Mouse (Mus musculus): ENCODE data around the gene Spaca9. TPM values are rescaled to one million over a fixed set of nuclear protein-coding genes. Genes with fewer than 3 reads are reported as not detected.

The Spaca9 gene
- polyA plus RNA-seq, 1 experiment from 2014 or later = 1.6 TPM

DNA sequence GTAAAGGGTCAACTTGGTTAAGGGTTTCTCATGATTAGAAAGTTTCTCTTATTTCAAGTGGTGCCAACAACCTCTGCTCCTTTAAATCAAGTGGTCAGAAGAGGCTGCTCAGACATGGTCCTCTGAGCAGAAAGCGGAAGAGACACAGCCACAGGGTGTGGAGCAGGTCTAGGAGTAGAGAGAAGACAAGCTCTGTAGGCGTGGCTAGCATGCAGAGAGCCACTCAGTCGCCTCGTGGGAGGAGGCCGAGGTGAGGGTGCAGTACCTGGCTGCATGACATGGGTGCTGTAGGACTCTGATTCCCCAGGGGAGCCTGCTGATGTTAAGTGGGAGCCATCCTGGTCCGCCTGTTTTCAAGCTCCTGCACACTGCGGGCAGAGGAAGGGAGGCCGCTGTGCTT is 43.3 kb downstream of the Spaca9 start:
- Histone ChIP-seq H3K36me3 (ENCODE audit: poor library complexity, severe bottlenecking) (peaks cover 61% of the 10 kb centered on the region), H3K4me3 (no peak overlapping the region), H3K27me3 (no peaks in the 10 kb centered on the region), H3K9me3 (replicated peaks) (no peaks in the 10 kb centered on the region), H3K4me1 (no peaks in the 10 kb centered on the region), H3K9ac (no peak overlapping the region), H3K4me2 (no peak overlapping the region), H3K27ac (no peak overlapping the region)
- no peak for ATAC-seq
- 76% methylated on average over 8 of the region's 8 CpGs for WGBS

- ATAC-seq = no peak
- H3K4me2 ChIP-seq = no peak overlapping the region
- WGBS = 67% methylated on average over 2 of the region's 2 CpGs
- no peak overlapping the region for H3K27ac ChIP-seq
- no peaks in the 10 kb centered on the region for H3K4me1 ChIP-seq
- no peak overlapping the region for H3K4me3 ChIP-seq
- H3K9me3 ChIP-seq (replicated peaks) = no peaks in the 10 kb centered on the region
- H3K36me3 ChIP-seq (ENCODE audit: poor library complexity, severe bottlenecking) = peaks cover 42% of the 10 kb centered on the region
- no peaks in the 10 kb centered on the region for H3K27me3 ChIP-seq
- H3K9ac ChIP-seq = no peak overlapping the region
These were observed 45.2 kb downstream of the Spaca9 start for GRCm38 (mm10) chr2:28654295-28654694.

GRCm38 (mm10) chr2:28653351-28653750 is 46.2 kb downstream of the Spaca9 start:
- H3K36me3 ChIP-seq (ENCODE audit: poor library complexity, severe bottlenecking) = peaks cover 32% of the 10 kb centered on the region
- no peaks in the 10 kb centered on the region for H3K4me1 ChIP-seq
- H3K27ac ChIP-seq = no peak overlapping the region
- H3K27me3 ChIP-seq = no peaks in the 10 kb centered on the region
- no peak for ATAC-seq
- H3K4me3 ChIP-seq = no peak overlapping the region
- H3K9me3 ChIP-seq (replicated peaks) = no peaks in the 10 kb centered on the region
- no peak overlapping the region for H3K4me2 ChIP-seq
- WGBS = 95% methylated on average over 7 of the region's 7 CpGs
- no peak overlapping the region for H3K9ac ChIP-seq

GRCm38 (mm10) chr2:28650526-28650925 is 49.0 kb downstream of the Spaca9 start:
- Histone ChIP-seq H3K4me3 (no peak overlapping the region), H3K9me3 (replicated peaks) (no peaks in the 10 kb centered on the region), H3K27ac (no peak overlapping the region), H3K36me3 (ENCODE audit: poor library complexity, severe bottlenecking) (peaks cover 14% of the 10 kb centered on the region), H3K4me2 (no peak overlapping the region), H3K4me1 (no peaks in the 10 kb centered on the region), H3K9ac (no peak overlapping the region), H3K27me3 (no peaks in the 10 kb centered on the region)
- ATAC-seq = no peak

GRCm38 (mm10) chr2:28643081-28643480 is 56.4 kb downstream of the Spaca9 start:
- no peak for ATAC-seq
- Histone ChIP-seq H3K9me3 (replicated peaks) (no peaks in the 10 kb centered on the region), H3K27me3 (no peaks in the 10 kb centered on the region), H3K27ac (no peak overlapping the region), H3K4me1 (peaks cover 22% of the 10 kb centered on the region), H3K4me3 (peak overlapping the region; percentile 1; the same call in 1 of the 2 replicates), H3K4me2 (peak overlapping the region; percentile 80), H3K36me3 (ENCODE audit: poor library complexity, severe bottlenecking) (no peaks in the 10 kb centered on the region), H3K9ac (no peak overlapping the region)
- WGBS = 82% methylated on average over 3 of the region's 3 CpGs

Small RNA genes lying within 50 kb of the gene (microRNA-seq; reads per million reads assigned to microRNA genes)
- 1.1 reads per million for gene Mir3088

Other genes with a start within 250 kb of the Spaca9 start
- gene 1700007K13Rik, start 233.4 kb downstream of the Spaca9 start, polyA plus RNA-seq (2015; fragmentation: Nextera tagmentation; extraction: Ambion mirVana) = 2.0 TPM in 2 replicates
- 52.5 and 54.3 TPM in 2 replicates for gene Mrps2, start 231.7 kb downstream of the Spaca9 start, polyA plus RNA-seq (2015; fragmentation: Nextera tagmentation; extraction: Ambion mirVana)
- 0.43 TPM in 1 of 2 replicates, not detected in the other for gene Gbgt1, start 202.8 kb downstream of the Spaca9 start, polyA plus RNA-seq (2015; fragmentation: Nextera tagmentation; extraction: Ambion mirVana)
- 0.53 and 0.76 TPM in 2 replicates for gene Gm10134, start 193.6 kb downstream of the Spaca9 start, polyA plus RNA-seq (2015; fragmentation: Nextera tagmentation; extraction: Ambion mirVana)
- 50.9 and 53.6 TPM in 2 replicates for gene Ralgds, start 186.6 kb downstream of the Spaca9 start, polyA plus RNA-seq (2015; fragmentation: Nextera tagmentation; extraction: Ambion mirVana)
- 0.14 TPM in 1 of 2 replicates, not detected in the other for gene Cel, start 136.3 kb downstream of the Spaca9 start, polyA plus RNA-seq (2015; fragmentation: Nextera tagmentation; extraction: Ambion mirVana)
- gene Gtf3c5, start 116.0 kb downstream of the Spaca9 start, polyA plus RNA-seq (2015; fragmentation: Nextera tagmentation; extraction: Ambion mirVana) = 40.7 and 48.2 TPM in 2 replicates
- 0.19 and 0.31 TPM in 2 replicates for gene Gfi1b, start 77.7 kb downstream of the Spaca9 start, polyA plus RNA-seq (2015; fragmentation: Nextera tagmentation; extraction: Ambion mirVana)
- 29.0 and 34.1 TPM in 2 replicates for gene Tsc1, start 58.5 kb downstream of the Spaca9 start, polyA plus RNA-seq (2015; fragmentation: Nextera tagmentation; extraction: Ambion mirVana)
- 0.83 and 1.1 TPM in 2 replicates for gene Ak8, start 437 bp upstream of the Spaca9 start, polyA plus RNA-seq (2015; fragmentation: Nextera tagmentation; extraction: Ambion mirVana)
- 16.6 and 18.7 TPM in 2 replicates for gene Gtf3c4, start 140.6 kb upstream of the Spaca9 start, polyA plus RNA-seq (2015; fragmentation: Nextera tagmentation; extraction: Ambion mirVana)
- 15.1 and 15.4 TPM in 2 replicates for gene Ddx31, start 140.7 kb upstream of the Spaca9 start, polyA plus RNA-seq (2015; fragmentation: Nextera tagmentation; extraction: Ambion mirVana)
- gene Barhl1, start 216.9 kb upstream of the Spaca9 start, polyA plus RNA-seq (2015; fragmentation: Nextera tagmentation; extraction: Ambion mirVana) = 1.3 and 4.4 TPM in 2 replicates